Mouse (Mus musculus) liver, embryonic 14.5 days (tissue): ENCODE data around the gene Anxa4.

Source experiments
- CTCF ChIP-seq: IDR thresholded peaks from 2 replicates; pipeline ENCODE4 v1.5.1; 2016; ENCODE audit warnings: antibody characterized with exemption, low read depth, control low read depth
- EP300 ChIP-seq: IDR thresholded peaks from 2 replicates; pipeline ENCODE4 v1.6.1; 2016; ENCODE audit warnings: antibody characterized with exemption, low read depth

GRCm38 (mm10) chr6:86777181-86777580 is 16.2 kb downstream of the Anxa4 start:
- TF ChIP-seq CTCF (no peak), EP300 (no peak)
